Mouse (Mus musculus): ENCODE measurements around the gene 9330182L06Rik. TPM values are rescaled to one million over a fixed set of nuclear protein-coding genes. Genes with fewer than 3 reads are reported as not detected.

The 9330182L06Rik gene
- total RNA-seq, 2 experiments from 2014 or later: 0.64 to 1.1 TPM

GRCm38 (mm10) chr5:9511027-9511426, 245.1 kb downstream of the 9330182L06Rik start:
- DNase-seq (ENCODE audit: low spot score in 2 of 2): no peak

GRCm38 (mm10) chr5:9525507-9525906, 259.6 kb downstream of the 9330182L06Rik start:
- no peak for DNase-seq (ENCODE audit: low spot score in 2 of 2)

Small RNA genes within 50 kb of the gene (microRNA-seq; reads per million reads assigned to microRNA genes)
- gene Mir879: not detected

Other genes starting within 250 kb of the 9330182L06Rik start
- gene Tmem243, start 165.4 kb upstream of the 9330182L06Rik start, total RNA-seq (2021): 1 to 10 TPM; 3.8 to 4.9 TPM
- gene Dmtf1, start 104.3 kb upstream of the 9330182L06Rik start, total RNA-seq (2021): 10 to 100 TPM; 19.1 to 25.1 TPM